Mouse (Mus musculus) R1 (cell line): ENCODE measurements around the gene Pdyn.

Source experiments
- DNase-seq: peaks from one replicate; pipeline ENCODE4 v3.0.0-alpha.2; 2018; ENCODE audit warnings: low read depth, low spot score

Pdyn gene

GRCm38 (mm10) chr2:129654233-129654950 lies 45.3 kb downstream of the Pdyn start:
- DNase-seq = no peak

GRCm38 (mm10) chr2:129653632-129654031 lies 46.0 kb downstream of the Pdyn start:
- no peak for DNase-seq

GRCm38 (mm10) chr2:129652616-129653015 lies 47.0 kb downstream of the Pdyn start:
- no peak for DNase-seq
